Mouse (Mus musculus): Measurements from ENCODE around the gene Rangap1. TPM values are rescaled to one million over a fixed set of nuclear protein-coding genes. Genes with fewer than 3 reads are reported as not detected.

Rangap1 gene
- 7.8 TPM for polyA plus RNA-seq (2015; fragmentation: Illumina TruSeq; extraction: RNeasy Lipid Tissue Mini Kit (QIAGEN cat#74804); ENCODE audit: insufficient read depth, low read depth, low replicate concordance)

DNA sequence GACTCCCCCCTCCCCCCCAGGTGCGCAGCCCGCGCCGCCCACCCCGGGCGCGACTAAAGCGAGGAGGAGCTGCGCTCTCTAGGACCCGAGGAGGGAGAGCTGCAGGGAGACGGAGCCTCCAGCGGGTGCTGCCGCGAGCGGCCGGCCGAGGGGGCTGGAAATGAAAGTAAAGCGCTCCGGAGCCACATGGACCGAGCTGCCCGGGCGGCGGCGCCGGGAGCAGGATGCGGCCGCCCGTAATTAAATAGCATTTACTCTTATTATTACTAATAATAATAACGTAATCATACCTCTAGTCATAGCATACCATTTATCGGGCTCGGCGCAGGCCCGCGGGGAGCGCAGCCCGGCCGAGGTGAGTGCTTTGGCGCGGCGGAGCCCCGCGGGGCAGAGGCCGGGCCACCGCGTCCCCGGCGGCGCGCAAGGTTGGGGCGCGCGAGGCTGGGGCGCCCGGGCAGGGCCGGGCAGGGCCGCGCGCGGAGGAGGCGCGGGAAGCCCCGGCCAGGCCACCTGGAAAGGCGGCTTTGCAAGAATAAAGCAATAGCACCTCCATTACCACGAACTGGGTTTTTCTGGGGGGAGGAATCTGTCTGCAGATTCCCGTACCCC is at the start of gene Rangap1, which contains the start of gene Zc3h7b:
Gene Rangap1 (minus strand): TSS at position 539 of the 609 bp plus-strand sequence.
Gene Zc3h7b (plus strand): TSS at position 66 of the 609 bp plus-strand sequence.

DNA sequence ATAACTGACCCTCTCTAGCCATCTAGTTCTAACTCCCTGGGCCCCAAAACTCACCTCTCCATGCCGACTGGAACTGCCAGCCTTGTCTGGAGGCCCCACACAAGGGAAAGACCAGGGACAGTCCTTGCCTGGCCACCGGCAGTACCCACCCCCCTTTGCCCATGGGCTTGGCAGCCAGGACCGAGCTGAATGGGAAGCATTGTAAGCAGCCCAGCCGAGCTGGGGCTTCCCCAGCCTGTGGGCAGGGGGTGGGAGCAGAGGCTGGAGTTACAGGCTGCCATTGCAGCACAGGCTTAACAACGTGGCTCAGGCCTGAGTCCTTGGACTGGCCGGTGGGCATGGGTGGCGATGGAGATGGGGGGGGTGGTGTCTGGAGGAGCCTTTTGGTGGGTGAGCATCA is 48.2 kb downstream of the Rangap1 start, which contains the start of gene Chadl:
Gene Chadl (minus strand): TSS at position 113 of the 400 bp plus-strand sequence.

DNA sequence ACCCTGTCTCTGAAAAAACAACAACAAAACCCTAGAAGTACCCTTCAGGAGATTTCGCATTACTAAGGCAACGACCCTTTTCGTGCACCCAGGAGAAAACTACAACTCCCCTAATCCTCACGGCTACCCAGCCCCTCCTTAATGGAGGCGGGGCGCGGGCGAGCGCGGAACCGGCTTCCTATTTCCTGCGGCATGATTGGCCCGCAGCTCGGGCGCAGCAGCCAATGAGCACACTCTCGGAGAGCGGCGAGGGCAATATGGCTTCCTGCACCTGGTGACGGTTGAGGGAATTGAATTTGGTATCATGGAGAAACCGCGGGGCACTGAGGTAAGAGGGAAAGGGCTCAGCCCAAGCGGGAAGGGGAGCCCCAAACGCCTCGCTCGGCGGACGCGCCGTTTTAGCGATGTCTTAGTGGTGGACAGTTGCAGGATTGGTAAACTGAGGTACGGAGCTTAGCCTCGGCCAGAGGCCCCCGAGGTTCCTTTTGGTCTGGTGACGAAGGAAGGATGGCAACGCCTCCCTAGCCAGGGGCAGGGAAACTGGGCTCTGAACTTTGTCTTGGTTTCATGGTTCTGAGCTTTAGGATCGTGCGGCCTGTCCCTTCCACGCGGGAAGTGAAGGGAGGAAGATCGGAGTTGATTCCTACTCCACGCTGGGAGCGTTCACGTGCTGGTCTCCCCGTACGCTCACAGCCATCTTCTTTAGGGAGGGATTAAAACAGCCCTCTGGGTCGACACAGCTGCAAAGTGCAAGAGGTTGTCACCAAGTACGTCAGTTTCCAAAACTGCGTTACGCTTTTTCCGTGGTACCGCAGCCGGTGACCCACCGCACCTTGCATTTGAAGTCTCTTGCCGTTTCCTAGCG is 81.4 kb downstream of the Rangap1 start, which contains the start of gene L3mbtl2:
Gene L3mbtl2 (plus strand): TSS at position 193 of the 865 bp plus-strand sequence.

Other genes with a start within 250 kb of the Rangap1 start
- gene Ep300, start 160.2 kb downstream of the Rangap1 start, polyA plus RNA-seq (2015; fragmentation: Illumina TruSeq; extraction: RNeasy Lipid Tissue Mini Kit (QIAGEN cat#74804); ENCODE audit: insufficient read depth, low read depth, low replicate concordance), result 11.7 TPM
- 4.5 TPM for gene L3mbtl2, start 81.6 kb downstream of the Rangap1 start, polyA plus RNA-seq (2015; fragmentation: Illumina TruSeq; extraction: RNeasy Lipid Tissue Mini Kit (QIAGEN cat#74804); ENCODE audit: insufficient read depth, low read depth, low replicate concordance)
- 1.5 TPM for gene Chadl, start 48.2 kb downstream of the Rangap1 start, polyA plus RNA-seq (2015; fragmentation: Illumina TruSeq; extraction: RNeasy Lipid Tissue Mini Kit (QIAGEN cat#74804); ENCODE audit: insufficient read depth, low read depth, low replicate concordance)
- gene Zc3h7b, start 473 bp downstream of the Rangap1 start, polyA plus RNA-seq (2015; fragmentation: Illumina TruSeq; extraction: RNeasy Lipid Tissue Mini Kit (QIAGEN cat#74804); ENCODE audit: insufficient read depth, low read depth, low replicate concordance), result 7.7 TPM
- 14.2 TPM for gene Tef, start 56.9 kb upstream of the Rangap1 start, polyA plus RNA-seq (2015; fragmentation: Illumina TruSeq; extraction: RNeasy Lipid Tissue Mini Kit (QIAGEN cat#74804); ENCODE audit: insufficient read depth, low read depth, low replicate concordance)
- gene Tob2, start 113.3 kb upstream of the Rangap1 start, polyA plus RNA-seq (2015; fragmentation: Illumina TruSeq; extraction: RNeasy Lipid Tissue Mini Kit (QIAGEN cat#74804); ENCODE audit: insufficient read depth, low read depth, low replicate concordance), result 5.4 TPM
- 11.9 TPM for gene Phf5a, start 126.4 kb upstream of the Rangap1 start, polyA plus RNA-seq (2015; fragmentation: Illumina TruSeq; extraction: RNeasy Lipid Tissue Mini Kit (QIAGEN cat#74804); ENCODE audit: insufficient read depth, low read depth, low replicate concordance)
- 36.1 TPM for gene Aco2, start 126.8 kb upstream of the Rangap1 start, polyA plus RNA-seq (2015; fragmentation: Illumina TruSeq; extraction: RNeasy Lipid Tissue Mini Kit (QIAGEN cat#74804); ENCODE audit: insufficient read depth, low read depth, low replicate concordance)
- gene Polr3h, start 180.7 kb upstream of the Rangap1 start, polyA plus RNA-seq (2015; fragmentation: Illumina TruSeq; extraction: RNeasy Lipid Tissue Mini Kit (QIAGEN cat#74804); ENCODE audit: insufficient read depth, low read depth, low replicate concordance), result 4.1 TPM
- gene Csdc2, start 191.2 kb upstream of the Rangap1 start, polyA plus RNA-seq (2015; fragmentation: Illumina TruSeq; extraction: RNeasy Lipid Tissue Mini Kit (QIAGEN cat#74804); ENCODE audit: insufficient read depth, low read depth, low replicate concordance), result 0.96 TPM
- gene Pmm1, start 215.4 kb upstream of the Rangap1 start, polyA plus RNA-seq (2015; fragmentation: Illumina TruSeq; extraction: RNeasy Lipid Tissue Mini Kit (QIAGEN cat#74804); ENCODE audit: insufficient read depth, low read depth, low replicate concordance), result 5.2 TPM
- not detected for gene 1700029P11Rik, start 235.0 kb upstream of the Rangap1 start, polyA plus RNA-seq (2015; fragmentation: Illumina TruSeq; extraction: RNeasy Lipid Tissue Mini Kit (QIAGEN cat#74804); ENCODE audit: insufficient read depth, low read depth, low replicate concordance)
- gene Xrcc6, start 242.3 kb upstream of the Rangap1 start, polyA plus RNA-seq (2015; fragmentation: Illumina TruSeq; extraction: RNeasy Lipid Tissue Mini Kit (QIAGEN cat#74804); ENCODE audit: insufficient read depth, low read depth, low replicate concordance), result 14.2 TPM

Measured in pancreas, adult 10 weeks (tissue).